ENCODE assay signal across 8 mouse cellular contexts in the genomic region with DNA sequence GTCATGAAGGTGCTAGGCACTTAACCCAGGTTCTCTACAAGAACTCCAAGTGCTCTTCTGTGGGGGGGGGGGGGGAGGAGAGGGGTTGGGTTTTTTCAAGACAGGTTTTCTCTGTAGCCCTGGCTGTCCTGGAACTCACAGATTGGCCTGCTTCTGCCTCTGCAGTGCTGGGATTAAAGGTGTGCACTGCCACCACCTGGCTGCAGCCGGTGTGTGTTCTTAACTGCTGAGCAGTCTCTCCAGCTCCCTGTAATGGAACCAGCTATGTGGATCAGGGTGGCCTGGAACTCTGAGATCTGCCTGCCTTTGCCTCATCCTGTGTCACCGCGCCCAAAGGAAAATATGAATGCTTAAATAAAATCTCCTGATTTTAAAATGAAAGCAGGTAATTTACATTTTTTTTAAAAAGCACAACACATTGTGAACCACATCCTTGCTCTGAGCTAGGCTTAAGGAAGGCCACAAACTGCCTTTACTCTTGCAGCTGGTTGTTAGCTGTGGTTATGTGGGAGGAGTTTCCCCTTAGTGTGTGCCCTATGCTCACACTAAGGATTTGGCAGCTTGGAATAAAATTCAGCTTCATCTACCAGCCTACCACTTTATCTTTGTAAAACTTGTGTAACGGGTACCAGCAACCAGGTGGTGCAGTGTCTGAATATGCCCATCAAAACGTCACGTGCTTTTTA.
A peak's percentile ranks its signal among the peaks of the same experiment; 100 is the strongest.
DNase-seq lines count a peak whose midpoint lies in the region.

No protein-coding gene starts in this region.

- no peaks in the 10 kb centered on the region for H3K36me3 ChIP-seq in megakaryocyte, embryonic 14.5 days (replicated peaks; ENCODE audit: low read length)

- peaks cover 74% of the 10 kb centered on the region for H3K27me3 ChIP-seq in megakaryocyte, embryonic 14.5 days (replicated peaks)

- DNase-seq in cerebellum, postnatal 10 days: peak; percentile 53 to 65
- DNase-seq in cerebellum, postnatal 4 days (ENCODE audit: low spot score in 2 of 2): no peak
- DNase-seq in urinary bladder, postnatal 36 days (ENCODE audit: low spot score in 2 of 2): peak; percentile 40 to 44
- DNase-seq in urinary bladder, postnatal 25 days (ENCODE audit: low spot score): no peak
- DNase-seq in kidney, adult 8-10 months: peak; percentile 55 to 72
- DNase-seq in layer of hippocampus, postnatal 14 days (ENCODE audit: low spot score in 2 of 2): no peak
- no peak for DNase-seq in left cerebral cortex, adult 18-20 months (ENCODE audit: low spot score in 2 of 2)

- peaks cover 62% of the 10 kb centered on the region for H3K4me1 ChIP-seq in megakaryocyte, embryonic 14.5 days

- no peaks in the 10 kb centered on the region for H3K9me3 ChIP-seq in megakaryocyte, embryonic 14.5 days

- peak overlapping the region; percentile 64 for H3K4me3 ChIP-seq in megakaryocyte, embryonic 14.5 days (replicated peaks)

Comparison
In these comparisons a context has a peak if more than half of its experiments do, and no peak if none do; other contexts are left out.
1. DNase-seq: peak in cerebellum, postnatal 10 days (2 of 2), urinary bladder, postnatal 36 days (2 of 2) and kidney, adult 8-10 months (2 of 2); none in cerebellum, postnatal 4 days (0 of 2), urinary bladder, postnatal 25 days (single experiment), layer of hippocampus, postnatal 14 days (0 of 2) and left cerebral cortex, adult 18-20 months (0 of 2).